Mouse (Mus musculus) thymus, adult 18-20 months (tissue): ENCODE measurements around the gene Gm9513.

ENCODE experiments used
- DNase-seq, 2 experiments: peaks; one replicate each; pipeline ENCODE4 v3.0.0; 2022; ENCODE audit warnings: mixed read lengths in 2 of 2

Gene Gm9513

DNA sequence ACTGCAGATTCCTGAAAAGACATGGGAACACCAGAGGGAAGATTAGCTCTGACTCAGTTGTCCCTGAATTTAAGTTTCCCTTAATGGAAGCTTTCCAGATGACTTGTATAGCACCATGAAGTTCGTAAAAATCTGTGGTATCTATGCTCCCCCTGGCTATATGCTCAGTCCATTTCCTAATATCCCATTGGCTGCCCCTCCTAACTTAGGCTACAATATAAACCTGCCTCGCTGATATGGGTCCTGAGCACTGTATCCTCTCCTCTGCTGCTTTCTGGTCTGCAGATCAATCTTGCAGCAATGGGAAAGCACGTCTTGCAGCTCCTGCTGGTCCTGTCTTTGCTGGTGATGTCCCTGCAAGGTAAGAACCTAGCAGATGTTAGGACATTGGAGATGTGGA lies at the start of gene Gm9513:
Gene Gm9513 (plus strand): TSS at position 301 of the 400 bp plus-strand sequence.
- DNase-seq, result no peak

DNA sequence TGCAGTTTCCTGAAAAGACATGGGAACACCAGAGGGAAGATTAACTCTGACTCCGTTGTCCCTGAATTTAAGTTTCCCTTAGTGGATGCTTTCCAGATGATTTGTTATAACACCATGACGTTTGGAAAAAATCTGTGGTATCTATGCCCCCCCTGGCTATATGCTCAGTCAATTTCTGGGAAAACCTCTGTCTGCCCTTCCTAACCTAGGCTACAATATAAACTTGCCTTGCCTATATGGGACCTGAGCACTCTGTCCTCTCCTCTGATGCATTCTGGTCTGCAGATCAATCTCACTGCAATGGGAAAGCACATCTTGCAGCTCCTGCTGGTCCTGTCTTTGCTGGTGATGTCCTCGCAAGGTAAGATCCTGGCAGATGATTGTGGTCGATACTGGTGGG lies 43.9 kb upstream of the Gm9513 start, which contains the start of gene Gm7257:
Gene Gm7257 (plus strand): TSS at position 301 of the 400 bp plus-strand sequence.
- DNase-seq, result no peak

DNA sequence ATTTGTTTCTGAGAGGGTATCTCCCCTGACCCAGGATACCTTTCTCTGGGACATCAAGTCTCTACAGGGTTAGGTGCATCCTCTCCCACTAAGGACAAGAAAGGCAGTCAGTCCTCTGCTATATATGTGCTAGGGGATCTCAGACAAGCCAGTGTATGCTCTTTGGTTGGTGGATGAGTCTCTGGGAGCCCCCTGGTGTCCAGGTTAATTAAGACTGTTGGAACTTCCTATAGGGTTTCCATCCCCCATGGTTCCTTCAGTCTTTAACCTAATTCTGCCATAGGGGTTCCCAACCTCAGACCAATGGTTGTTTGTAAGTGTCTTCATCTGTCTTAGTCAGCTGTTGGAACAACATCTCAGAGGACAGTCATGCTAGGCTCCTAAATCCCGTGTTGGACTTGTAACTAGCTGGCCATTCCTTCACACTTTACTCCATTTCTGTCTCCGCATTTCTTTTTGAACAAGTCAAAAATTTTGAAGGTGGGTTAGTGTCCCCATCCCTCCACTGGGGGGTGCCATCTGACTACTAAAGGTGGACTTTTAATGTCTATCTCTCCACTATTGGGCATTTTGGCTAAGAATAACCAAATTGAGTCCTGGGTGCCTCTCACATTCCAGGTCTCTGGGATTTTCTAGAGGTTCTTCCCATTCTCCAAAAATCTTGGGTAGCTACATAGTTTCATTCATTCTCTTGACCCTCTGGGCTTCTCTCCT lies 40.2 kb upstream of the Gm9513 start:
- DNase-seq, result no peak

DNA sequence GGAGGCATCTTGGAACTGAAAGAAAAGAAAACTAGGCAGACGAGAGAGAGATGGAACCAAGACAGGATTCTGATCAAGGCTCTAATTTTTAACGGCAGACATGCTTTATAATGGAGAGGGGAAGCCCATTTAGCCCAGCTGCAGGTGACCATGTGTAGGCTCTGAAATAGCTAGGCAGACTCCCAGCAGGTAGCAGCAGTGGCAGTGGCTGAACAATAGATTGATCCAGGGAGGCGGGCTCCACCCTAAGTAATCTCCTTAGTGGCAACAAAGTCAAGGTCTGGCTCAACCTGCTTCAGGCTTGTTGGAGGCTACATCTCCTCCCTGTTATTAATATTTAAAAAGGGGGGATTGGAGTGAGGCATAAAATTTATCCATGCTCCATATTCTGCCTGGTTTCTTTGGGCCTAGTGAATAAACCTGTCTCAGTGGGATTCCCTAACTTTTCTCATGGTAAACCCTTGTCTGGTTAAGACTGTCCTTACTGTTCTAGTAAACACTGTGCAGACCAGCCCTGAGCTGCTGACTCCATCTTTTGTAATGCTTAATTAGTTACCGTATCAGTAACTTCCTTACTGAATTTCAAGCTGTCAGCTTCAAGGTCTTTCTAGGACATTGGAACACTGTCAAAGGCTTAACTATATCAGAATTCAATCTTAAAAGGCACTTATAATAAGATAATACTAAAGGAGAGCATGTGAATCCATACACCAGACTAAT lies 19.2 kb downstream of the Gm9513 start:
- DNase-seq, result no peak

DNA sequence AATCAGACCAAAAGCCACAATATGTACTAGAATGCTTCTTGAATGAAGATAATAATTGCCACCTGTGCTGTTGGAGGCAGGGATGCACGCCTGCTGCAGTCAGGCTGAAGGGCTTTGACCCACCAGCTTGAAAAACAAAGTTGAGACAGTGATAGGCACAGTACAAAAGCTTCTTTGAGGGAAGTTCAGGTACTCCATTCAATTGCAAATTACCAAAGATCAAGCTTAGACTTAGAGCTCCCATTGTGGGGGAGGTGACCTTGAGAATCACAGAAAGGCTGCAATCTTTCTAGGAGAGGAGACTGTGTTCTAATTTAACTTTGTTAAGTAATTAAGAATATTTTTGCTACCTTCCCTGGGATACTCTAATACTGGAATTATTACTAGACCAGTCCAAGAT lies 20.4 kb downstream of the Gm9513 start:
- no peak for DNase-seq

DNA sequence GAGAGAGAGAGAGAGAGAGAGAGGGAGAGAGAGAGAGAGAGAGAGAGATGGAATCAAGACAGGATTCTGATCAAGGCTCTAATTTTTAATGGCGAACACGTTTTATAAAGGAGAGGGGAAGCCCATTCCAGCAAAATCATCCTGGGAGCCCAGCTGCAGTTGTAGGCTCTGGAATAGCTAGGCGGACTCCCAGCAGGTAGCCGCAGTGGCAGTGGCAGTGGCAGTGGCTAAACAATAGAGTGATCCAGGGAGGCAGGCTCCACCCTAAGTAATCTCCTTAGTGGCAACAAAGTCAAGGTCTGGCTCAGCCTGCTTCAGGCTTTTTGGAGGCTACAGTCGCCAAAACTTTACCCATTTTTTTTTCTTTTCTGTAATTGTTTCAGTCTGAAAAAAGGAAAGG lies 28.8 kb downstream of the Gm9513 start:
- no peak for DNase-seq
